Mouse (Mus musculus): ENCODE results near the gene Pdzd4.

Pdzd4 gene

DNA sequence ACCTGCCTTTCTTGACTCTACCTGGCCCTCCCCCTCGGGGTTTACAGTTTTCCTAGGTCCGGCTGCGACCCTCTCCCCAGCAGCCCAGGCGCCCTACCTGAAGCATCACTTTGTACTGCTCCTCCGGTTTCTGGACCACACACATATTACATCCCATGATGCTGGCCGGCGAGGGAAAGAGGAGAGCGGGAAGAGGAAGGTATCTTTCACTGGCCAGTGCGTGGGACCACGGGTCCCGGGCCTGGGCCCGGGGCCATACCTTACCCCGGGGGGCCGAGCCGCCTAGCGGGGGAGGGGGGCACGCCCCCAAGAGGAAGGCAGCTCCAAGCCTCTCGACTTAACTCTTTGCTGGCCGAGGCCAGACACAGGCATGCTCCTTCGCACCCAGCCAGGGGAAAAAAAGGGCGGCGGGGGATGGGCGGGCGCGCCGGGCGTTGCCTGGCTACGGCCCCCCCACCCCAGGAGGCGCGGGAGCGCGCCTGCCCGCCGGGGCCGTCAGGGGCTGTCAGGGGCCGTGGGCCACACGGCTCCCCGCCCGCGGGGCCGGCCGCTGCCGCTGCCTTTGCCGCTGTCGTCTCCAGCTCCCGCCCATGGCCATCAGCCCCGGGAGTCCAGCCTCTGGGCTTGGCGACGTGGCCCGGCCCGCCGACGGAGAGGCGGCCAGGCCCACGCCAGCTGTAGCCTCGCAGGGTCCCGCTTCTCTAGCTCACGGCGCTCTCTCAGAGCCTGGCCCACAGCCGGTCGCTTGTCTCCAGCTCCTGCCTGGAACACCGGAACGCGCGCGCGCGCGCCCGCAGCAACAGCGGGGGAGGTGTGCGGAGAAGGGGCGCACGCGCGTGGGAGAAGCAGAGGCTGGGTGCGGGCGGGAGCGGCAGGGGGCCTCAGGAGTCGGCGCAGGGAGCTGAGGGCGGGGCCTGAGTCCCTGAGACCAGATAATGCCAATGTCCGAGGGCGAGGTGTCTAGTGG, at the start of gene Pdzd4:
Gene Pdzd4, minus strand, starts transcription at position 785 of the 967 bp plus-strand sequence.
- peak; percentile 42 to 51 for DNase-seq (ENCODE audit: low spot score in 2 of 2)

GRCm38 (mm10) chrX:73871956-73872355, 47.2 kb upstream of the Pdzd4 start:
- no peak for DNase-seq (ENCODE audit: low spot score in 2 of 2)

DNA sequence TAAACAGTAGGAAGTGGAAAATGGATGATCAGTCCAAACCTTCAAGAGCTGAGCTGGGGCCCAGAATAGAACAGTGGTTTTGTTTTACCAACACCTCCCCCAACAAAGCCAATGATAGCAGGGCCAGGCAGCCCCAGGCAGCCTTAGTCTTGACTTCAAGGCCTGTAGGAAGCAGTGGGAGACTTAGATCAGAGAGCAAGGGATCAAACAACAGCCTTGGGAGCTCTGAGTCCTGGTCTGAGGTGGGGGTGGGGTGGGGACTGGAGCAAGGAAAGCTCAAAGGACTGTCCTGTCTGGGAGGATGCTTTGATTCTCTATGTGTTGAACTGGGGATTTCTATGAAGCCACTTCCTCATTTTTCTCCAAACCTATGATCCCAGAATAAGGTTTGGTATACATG, 46.7 kb upstream of the Pdzd4 start:
- no peak for DNase-seq (ENCODE audit: low spot score in 2 of 2)

DNA sequence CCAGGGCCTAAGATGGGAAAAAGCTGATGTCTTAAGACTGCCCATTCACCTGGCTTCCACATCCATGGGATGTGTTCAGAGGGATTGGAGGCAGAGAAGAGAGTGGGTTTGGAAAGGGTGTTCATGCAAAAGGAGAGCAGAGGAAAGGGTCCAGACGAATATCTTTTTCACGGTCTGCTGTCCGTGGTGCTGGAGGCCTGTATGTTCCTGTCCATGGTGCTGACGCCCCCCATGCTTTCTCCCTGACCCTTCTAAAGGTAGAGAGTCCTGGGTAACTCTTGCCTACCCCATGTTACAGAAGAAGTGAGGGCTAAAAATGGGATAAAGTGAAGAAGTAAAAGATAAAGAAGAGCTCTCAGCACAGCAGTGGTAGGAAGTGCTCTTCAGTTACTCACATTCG, 44.6 kb upstream of the Pdzd4 start:
- no peak for DNase-seq (ENCODE audit: low spot score in 2 of 2)

GRCm38 (mm10) chrX:73867852-73868251, 43.1 kb upstream of the Pdzd4 start:
- DNase-seq (ENCODE audit: low spot score in 2 of 2): no peak

- DNase-seq (ENCODE audit: low spot score in 2 of 2): no peak
Measured at GRCm38 (mm10) chrX:73867256-73867655, 42.5 kb upstream of the Pdzd4 start.

GRCm38 (mm10) chrX:73864692-73865091, 39.9 kb upstream of the Pdzd4 start:
- no peak for DNase-seq (ENCODE audit: low spot score in 2 of 2)

GRCm38 (mm10) chrX:73855087-73855408, 30.3 kb upstream of the Pdzd4 start:
- no peak for DNase-seq (ENCODE audit: low spot score in 2 of 2)

DNA sequence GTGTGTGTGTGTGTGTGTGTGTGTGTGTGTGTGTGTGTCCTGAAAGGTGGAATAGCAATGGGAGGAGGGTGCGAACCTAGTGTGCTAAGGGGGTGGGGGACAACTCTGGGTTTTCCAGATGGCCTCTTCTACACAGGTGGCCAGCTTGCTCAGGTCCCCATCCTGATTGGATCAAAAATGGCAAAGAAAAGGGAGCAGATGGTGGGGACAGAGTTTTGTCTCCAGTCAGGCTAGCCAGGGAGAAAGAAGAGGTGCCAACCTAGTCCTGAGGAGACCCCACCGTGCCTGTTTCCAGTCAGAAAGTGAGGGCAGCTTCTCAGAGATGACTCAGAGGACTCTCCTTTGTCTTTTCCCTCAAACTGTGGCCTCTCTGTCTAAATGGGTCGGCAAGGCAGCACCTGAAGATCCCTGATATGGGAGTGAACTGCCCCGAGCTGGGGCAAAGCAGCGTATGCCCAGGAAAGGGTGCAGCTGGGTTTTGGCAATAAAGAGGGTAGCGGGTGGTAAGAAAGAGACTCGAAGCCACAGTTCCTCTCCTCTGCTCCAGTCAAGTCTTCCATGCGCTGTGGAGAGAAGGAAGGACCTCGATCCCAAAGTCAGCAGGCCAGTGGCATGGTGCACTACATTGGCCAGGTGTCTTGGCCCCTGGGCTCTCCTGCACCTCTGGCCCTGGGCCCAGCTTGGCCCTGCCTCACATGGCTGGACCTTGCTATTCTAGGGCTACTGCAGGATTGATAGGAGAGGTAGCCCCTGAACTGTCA, 29.7 kb upstream of the Pdzd4 start:
- no peak for DNase-seq (ENCODE audit: low spot score in 2 of 2)

GRCm38 (mm10) chrX:73836691-73837090, 11.9 kb upstream of the Pdzd4 start:
- no peak for DNase-seq (ENCODE audit: low spot score in 2 of 2)

GRCm38 (mm10) chrX:73835731-73836130, 11.0 kb upstream of the Pdzd4 start:
- no peak for DNase-seq (ENCODE audit: low spot score in 2 of 2)

DNA sequence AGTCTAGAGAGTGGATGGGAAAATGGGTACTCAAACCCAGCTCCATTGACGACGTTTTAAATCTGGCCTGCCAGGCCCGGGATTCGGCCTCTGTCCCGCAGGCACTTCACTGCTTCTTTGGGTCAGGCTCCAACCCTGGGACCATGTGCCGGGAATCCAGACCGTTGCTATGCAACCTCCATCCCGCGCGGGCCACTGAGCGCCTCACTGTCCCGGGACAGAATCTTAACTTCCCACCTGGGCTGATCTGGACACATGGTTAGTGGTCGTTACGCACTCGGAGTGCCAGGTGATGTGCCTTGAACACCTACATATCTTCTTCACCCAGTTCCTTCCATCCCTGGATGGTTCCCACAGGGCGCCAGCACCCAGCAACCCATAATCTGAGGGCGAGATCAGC, 1.0 kb downstream of the Pdzd4 start:
- DNase-seq (ENCODE audit: low spot score in 2 of 2): no peak

- no peak for DNase-seq (ENCODE audit: low spot score in 2 of 2)
Measured at GRCm38 (mm10) chrX:73816596-73817314, 8.0 kb downstream of the Pdzd4 start.

DNA sequence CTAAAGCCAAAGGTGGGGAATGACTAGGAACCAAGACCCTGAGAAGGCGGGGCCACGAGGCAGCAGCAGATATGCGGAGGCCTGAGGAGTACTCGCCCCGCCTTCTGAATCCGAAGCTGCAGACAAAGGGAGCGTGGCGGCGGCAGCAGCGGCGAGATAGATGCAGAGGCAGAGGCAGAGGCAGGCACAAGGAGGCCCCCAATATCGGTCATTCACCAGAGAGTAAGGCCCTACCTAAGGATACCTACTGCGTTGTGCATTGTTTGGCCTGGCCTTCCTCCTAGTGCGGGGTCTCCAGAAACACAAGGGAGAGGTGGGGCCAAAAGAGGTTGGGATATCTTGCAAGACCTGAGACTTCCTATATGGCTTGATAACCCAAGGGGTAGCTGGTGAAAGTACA, 9.7 kb downstream of the Pdzd4 start:
- no peak for DNase-seq (ENCODE audit: low spot score in 2 of 2)

DNA sequence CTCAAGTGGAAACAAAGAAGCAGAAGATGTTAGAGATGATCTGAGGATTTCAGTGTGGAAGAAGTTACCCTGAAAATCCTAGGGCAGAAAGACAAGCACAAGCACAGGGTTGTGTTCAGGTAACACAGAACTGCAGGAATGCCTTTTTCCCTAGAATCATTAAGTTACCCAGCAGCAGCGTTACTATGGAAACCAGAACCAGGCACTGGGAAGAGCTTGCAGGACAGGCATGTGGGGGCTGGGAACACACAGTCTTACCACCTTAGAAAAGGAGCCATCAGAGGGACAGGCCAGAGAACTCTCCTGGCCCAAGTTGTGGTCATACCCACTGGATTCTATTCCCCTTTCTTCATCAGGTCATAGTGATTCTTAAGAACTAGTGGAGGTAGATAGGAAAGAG, 19.0 kb downstream of the Pdzd4 start:
- DNase-seq (ENCODE audit: low spot score in 2 of 2): no peak

DNA sequence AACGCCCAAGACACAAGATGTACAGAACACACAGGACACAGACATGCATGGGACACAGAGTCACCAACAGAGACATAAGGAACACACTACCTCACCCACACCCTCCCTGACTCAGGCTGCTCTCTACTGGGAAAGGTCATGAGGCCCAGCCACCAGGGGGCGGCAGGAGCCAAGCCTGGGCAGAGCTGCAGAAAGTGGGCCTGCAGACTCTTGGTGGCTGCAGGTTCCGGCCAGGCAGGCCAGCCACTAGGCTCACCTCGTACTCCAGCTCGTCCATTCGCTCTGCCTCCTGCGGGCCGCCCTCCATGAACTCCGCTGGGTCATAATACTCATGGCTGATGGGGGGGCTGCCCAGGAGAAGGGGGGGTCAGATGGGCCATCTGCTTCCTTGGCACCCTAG, 26.3 kb downstream of the Pdzd4 start:
- peak in 1 of 2 experiments; percentile 48 for DNase-seq (ENCODE audit: low spot score in 2 of 2)

DNA sequence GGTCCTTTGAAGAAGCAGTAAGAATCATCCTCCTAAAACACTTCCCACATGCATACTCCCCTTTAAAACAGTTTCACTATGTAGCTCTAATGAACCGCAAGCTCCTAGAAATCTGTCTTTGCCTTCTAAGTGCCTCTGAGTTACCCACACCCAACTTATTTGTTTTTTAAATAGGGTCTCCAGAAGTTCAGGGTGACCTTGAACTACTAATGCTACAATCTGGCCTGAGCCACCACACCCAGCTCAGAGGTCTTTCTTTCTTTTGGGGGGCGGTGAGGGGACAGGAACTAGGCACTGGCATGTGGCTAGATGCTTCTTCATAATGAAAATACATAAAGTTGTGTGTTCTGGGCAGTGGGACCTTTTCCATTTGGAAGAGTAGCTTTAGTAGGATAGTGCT, 27.3 kb downstream of the Pdzd4 start:
- no peak for DNase-seq (ENCODE audit: low spot score in 2 of 2)

DNA sequence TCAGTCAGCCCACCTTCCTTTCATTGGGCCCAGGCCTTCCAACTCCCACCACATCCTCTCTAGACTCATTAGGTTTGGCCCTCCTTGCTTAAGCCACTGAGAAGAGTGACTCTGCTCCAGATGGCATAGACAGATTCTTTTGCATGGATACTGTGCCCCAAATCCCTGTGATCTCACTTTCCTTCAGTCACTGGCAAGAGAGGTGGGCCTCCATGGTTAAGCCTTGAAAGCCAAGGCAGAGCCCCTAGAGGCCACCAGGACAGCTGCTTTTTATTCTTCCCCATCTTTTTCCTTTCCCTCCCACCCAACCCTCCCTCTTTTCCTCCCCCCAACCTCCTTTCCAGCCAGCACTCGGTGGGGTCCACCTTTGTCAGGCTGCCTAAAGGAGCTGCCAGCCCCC, 31.3 kb downstream of the Pdzd4 start:
- no peak for DNase-seq (ENCODE audit: low spot score in 2 of 2)

DNA sequence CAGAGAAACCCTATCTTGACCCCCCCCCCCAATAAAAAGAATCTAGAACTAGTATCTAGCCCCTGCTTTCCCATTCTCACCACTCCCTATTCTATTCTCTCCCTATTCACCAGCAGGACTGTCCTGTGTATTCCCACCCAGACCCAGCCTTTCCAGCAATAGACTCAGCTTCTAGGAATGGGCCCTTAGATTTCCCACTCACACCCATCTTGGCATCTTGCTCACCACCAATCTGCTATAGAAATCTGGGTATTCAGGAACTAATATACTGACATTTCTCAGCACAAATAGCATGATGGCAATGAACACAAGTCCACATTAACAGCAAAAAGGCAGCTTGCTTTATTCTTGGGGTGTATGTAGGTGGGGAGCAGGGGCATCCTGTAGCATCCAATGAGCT, 31.7 kb downstream of the Pdzd4 start:
- no peak for DNase-seq (ENCODE audit: low spot score in 2 of 2)

DNA sequence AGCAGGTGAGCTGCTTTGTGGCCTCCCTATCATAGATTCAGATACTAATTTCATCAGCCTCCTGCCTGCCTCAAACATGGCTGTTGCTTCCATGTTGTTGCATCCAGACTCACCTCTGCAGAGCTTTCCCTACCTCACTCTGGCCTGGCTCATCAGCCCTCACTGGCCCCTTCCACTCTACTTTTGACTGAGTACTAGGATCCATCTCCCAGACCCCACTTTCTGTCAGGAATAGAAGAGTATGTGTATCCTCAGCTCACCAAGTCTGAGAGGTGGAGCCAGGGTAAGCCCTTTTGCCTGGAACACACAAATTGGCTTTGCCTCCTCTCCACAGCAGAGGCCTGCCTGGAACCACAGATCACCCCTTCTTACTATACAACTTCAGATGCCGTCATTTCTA, 36.3 kb downstream of the Pdzd4 start:
- no peak for DNase-seq (ENCODE audit: low spot score in 2 of 2)

- DNase-seq (ENCODE audit: low spot score in 2 of 2): no peak
Measured at GRCm38 (mm10) chrX:73787225-73787558, 37.6 kb downstream of the Pdzd4 start.
